In the genomic region with DNA sequence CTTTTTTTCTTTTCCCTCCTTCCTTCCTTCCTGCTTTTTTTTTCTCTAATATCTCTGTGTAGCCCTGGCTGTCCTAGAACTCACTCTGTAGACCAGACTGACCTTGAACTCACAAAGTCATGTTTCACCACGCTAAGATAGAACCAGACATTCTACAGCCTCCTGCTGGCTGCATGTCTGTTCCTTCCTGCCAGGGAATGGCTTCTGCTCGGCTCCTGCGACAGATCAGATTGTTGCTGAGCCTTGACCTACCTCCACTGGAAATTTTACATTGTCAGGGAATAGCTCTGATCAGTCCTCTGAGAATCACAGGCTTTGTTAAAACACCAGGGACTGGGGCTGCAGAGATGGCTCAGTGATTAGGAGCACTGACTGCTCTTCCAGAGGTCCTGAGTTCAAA, we compare ENCODE assay signal across 30 mouse cellular contexts. TPM values are rescaled to one million over a fixed set of nuclear protein-coding genes. Genes with fewer than 3 reads are reported as not detected.
"Had no signal": no experiment of that assay in that cellular context is flagged by ENCODE, and none has a peak within 500 bp of the region (broad histone marks: within the 10 kb centered on the region; RNA-seq: fewer than 3 reads in every experiment).

No protein-coding gene starts in this region.

- H3K4me2 ChIP-seq: heart, embryonic 11.5 days; heart, embryonic 13.5 days; heart, embryonic 15.5 days; hindbrain, embryonic 13.5 days; hindbrain, embryonic 15.5 days; kidney, embryonic 15.5 days; limb, embryonic 12.5 days had no signal

- H3K4me3 ChIP-seq: heart, adult 2 months; heart, embryonic 13.5 days; heart, embryonic 15.5 days; hindbrain, embryonic 13.5 days; hindbrain, embryonic 15.5 days; kidney, embryonic 15.5 days; limb, embryonic 10.5 days; limb, embryonic 12.5 days had no signal

- H3K27ac ChIP-seq: heart, adult 2 months; heart, embryonic 13.5 days; heart, embryonic 15.5 days; hindbrain, embryonic 13.5 days; hindbrain, embryonic 15.5 days; hindbrain, postnatal 0 days; kidney, postnatal 0 days; limb, embryonic 12.5 days had no signal

- DNase-seq: gastrocnemius, postnatal 14 days; gastrocnemius, postnatal 36 days; heart, adult 11 months; heart, adult 2 months; heart, postnatal 14 days; heart, postnatal 36 days; kidney, adult 11 months; kidney, adult 2 months; kidney, adult 9 months; kidney, postnatal 14 days; kidney, postnatal 36 days; layer of hippocampus, adult 9-11 months; layer of hippocampus, postnatal 36 days had no signal

- H3K9me3 ChIP-seq: heart, embryonic 15.5 days; hindbrain, embryonic 13.5 days; hindbrain, embryonic 15.5 days; kidney, embryonic 15.5 days; limb, embryonic 10.5 days; limb, embryonic 12.5 days had no signal

- H3K9ac ChIP-seq: heart, embryonic 13.5 days; heart, embryonic 15.5 days; hindbrain, embryonic 13.5 days; hindbrain, embryonic 15.5 days; kidney, embryonic 15.5 days; limb, embryonic 12.5 days; liver, embryonic 14.5 days had no signal

- H3K4me1 ChIP-seq: heart, embryonic 13.5 days; heart, embryonic 15.5 days; hindbrain, embryonic 13.5 days; hindbrain, embryonic 15.5 days had no signal

- ATAC-seq: hindbrain, postnatal 0 days; intestine, embryonic 16.5 days had no signal

- H3K36me3 ChIP-seq: heart, embryonic 13.5 days; heart, embryonic 15.5 days; hindbrain, embryonic 13.5 days; hindbrain, embryonic 15.5 days; kidney, embryonic 15.5 days; limb, embryonic 10.5 days; limb, embryonic 12.5 days had no signal

- H3K27me3 ChIP-seq: heart, embryonic 13.5 days; heart, embryonic 15.5 days; hindbrain, embryonic 13.5 days; hindbrain, embryonic 15.5 days; kidney, embryonic 15.5 days; limb, embryonic 12.5 days had no signal

RNA-seq across cellular contexts. Expression of gene Kcng3, which starts 24.0 kb away (rescaled TPM):
- total RNA-seq: gastrocnemius, adult 18-20 months; gastrocnemius, postnatal 14 days; gastrocnemius, postnatal 36 days; heart, adult 2 months; heart, postnatal 14 days; hematopoietic stem cell, adult 5-6 weeks; liver, adult 2 months had no signal
- polyA plus RNA-seq: heart, embryonic 11.5 days; heart, embryonic 13.5 days; heart, embryonic 15.5 days; heart, postnatal 0 days; intestine, embryonic 14.5 days; intestine, embryonic 16.5 days; kidney, embryonic 15.5 days; limb, embryonic 10.5 days; limb, embryonic 12.5 days; liver, adult 2 months had no signal
